Mouse (Mus musculus) thymus, postnatal 14 days (tissue): ENCODE data around the gene Tfr2.

Experiments used
- DNase-seq: peaks from one replicate; pipeline ENCODE4 v3.0.0; 2021

Gene Tfr2

DNA sequence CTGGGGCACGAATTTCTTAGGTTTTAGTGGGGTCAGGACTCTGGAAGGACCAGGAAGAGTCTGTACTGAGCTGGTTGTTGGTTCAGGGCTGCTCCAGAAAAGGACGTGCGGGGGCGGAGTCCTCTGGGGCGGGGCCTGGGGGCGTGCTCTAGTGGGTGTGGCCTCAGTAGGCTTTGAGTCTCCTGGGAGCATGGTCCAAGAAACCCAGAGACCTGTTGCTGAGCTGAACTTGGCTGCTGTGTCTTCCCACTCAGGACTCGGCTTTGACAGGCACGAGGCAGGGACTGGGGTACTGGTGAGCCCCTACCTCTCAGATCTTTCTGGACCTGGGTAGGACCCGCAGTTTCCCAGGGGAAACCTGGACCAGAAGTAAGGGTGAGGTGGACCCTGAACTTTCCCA, at the start of gene Tfr2:
Gene Tfr2, plus strand, starts transcription at position 176 of the 400 bp plus-strand sequence.
- DNase-seq: peak; percentile 63

DNA sequence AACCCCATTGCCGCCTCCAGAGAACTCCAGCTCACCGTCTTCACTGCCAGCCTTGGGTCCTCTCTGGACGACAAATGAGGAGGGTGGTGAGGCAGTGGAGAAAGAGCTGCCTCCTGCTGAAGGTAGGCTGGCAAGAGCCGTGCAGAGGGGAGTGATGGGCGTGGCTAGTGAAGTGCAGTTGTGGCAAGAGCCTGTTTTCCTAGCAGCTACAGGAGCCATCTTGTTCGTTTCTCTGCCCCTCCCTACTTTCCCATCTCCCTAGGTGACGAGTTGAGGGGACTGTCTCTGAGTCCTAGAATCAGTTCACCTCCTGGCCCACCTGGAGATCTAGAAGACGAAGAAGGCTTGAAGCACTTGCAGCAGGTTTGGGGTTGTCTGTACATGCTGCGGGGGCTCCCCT, 47.8 kb upstream of the Tfr2 start:
- no peak for DNase-seq

DNA sequence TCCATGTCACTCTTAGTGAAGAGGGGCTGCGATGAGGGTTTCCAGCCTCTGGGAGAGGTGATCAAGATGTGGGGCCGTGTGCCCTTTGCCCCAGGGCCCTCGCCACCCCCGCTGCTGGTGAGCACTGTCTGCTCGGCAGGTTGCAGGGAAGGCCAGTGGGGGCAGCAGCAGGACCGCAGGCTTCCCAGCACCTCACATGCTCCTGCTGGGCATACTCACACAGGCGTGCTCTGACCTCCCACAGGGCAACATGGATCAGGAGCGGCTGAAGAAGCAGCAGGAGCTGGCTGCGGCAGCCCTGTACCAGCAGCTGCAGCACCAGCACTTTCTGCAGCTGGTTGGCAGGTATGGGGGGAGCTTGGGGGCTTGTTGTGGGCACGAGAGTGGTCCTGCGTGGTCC, 46.9 kb upstream of the Tfr2 start:
- DNase-seq: no peak

DNA sequence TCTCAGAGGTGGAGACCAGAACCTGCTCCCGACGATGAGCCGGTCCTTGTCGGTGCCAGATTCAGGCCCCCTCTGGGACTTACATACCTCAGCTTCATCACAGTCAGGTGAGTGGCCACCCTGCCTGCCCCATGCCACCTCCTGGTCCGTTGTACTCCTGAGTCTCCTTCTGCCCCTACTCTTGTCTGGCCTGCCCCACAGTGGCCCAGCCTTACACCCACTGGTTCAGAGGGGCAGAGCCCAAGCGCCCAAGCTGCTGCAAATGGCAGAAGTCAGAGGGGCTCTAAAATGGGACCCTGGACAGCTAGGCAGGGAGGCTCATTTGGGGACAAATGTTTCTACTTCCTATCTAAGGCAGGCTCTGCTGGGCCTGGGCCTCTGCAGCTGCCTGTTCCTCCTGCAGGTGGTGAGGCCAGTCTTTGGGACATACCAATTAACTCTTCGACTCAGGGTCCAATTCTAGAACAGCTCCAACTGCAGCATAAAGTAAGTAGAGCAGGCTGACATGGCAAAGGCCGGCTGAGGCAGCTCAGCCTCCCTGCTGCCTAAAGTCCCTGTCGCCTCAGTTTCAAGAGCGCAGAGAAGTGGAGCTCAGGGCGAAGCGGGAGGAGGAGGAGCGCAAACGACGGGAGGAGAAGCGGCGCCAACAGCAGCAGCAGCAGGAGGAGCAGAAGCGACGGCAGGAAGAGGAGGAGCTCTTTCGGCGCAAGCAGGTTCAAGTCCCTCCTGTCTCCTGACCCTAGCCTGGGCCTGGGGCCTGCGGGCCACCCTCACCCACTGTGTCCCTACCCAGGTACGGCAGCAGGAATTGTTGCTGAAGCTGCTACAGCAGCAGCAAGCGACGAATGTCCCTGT, 46.0 kb upstream of the Tfr2 start:
- no peak for DNase-seq

DNA sequence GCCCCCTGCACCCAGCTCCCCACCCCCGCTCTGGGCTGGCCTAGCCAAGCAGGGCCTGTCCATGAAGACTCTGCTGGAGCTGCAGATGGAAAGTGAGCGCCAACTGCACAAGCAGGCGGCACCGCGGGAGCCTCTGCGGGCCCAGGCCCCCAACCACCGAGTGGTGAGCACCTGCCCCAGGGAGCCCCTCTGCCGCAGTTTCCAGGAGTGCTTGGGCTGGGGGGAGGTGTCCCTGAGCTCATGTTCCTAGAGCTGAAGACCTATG, 45.5 kb upstream of the Tfr2 start:
- DNase-seq: no peak

DNA sequence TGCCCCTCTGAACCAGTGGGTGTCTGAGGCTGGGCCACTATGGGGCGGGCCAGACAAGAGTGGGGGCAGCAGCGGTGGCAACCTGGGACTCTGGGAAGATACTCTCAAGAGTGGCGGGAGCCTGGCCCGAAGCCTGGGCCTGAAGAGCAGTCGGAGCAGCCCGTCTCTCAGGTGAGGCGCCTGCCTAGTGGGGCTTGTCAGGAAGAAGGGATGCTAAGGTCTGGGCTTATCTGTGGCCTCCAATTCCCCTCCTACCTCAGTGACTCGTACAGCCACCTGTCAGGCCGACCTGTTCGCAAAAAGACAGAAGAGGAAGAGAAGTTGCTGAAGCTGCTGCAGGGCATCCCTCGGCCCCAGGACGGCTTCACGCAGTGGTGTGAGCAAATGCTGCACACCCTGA, 45.0 kb upstream of the Tfr2 start:
- DNase-seq: no peak

DNA sequence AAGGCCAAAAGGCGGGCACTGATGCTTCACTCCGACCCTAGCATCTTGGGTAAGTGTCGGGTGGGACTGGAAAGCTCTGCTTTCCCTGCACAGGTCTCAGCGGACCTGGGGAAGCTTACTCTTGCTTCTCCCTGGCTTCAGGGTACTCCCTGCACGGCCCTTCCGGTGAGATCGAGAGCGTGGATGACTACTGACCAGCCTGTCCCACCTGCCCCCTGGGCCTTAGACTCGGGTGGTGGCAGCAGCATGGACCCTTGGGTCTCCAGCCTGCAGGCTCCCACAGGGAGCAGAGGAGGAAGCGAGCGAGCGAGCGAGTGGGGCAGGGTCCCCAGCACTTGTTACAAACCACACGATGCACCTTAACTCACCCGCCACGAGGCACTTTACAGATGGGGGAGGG, 44.1 kb upstream of the Tfr2 start:
- DNase-seq: no peak

DNA sequence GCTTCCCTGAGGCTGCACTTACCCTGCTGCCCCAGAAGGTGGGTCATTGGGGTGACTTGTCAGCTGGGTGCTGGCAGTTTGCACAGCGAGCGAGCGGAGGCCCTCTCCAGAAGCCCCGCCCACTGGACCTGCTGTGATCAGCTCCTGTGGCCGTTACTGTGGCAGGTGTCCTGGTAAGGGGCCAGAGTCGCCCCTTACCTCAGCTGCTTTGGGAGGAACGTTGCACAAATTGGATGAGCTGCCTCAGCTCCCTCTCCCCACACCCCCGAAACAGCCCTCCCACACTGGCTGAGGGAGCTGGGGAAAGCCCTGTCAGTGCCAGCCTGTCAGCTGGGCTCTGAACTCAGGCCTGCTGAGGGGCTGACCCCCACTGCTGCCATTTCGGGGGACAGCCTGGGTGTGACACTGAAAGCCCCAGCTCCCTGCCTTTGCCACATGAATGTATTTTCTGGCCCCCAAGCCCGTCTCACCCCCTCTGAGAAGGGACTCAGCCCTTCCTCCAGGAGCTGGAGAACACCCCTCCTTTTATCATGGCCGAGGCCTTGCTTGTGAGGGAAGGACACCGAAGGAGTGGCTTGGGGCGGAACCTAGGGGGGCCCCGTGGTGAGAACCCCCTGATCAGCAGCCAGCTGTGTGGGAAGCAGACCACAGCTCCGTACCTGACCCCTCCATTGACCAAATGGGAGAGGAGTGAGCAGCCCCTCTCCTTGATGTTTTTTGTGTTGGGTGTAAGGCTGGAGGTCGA, 43.3 kb upstream of the Tfr2 start:
- DNase-seq: peak; percentile 45

DNA sequence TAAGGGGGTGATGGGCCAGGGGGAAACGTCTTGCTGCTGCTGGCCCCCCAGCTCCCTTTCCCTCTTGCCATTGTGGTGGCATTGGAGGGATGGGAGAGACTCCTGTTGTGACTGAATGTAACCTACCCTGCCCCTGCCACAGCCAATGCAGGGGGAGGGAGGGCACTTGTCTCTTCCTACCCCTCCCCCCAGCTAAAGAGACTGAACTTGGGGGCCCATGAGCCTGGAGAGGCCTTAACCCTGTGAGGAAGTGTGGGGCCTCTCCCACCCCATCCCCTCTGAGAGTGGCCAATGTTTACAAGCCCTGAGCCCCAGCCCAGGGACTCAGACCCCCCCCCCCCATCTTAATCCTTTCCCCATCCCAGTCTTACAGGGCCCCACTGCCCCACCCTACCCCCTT, 42.2 kb upstream of the Tfr2 start:
- no peak for DNase-seq

DNA sequence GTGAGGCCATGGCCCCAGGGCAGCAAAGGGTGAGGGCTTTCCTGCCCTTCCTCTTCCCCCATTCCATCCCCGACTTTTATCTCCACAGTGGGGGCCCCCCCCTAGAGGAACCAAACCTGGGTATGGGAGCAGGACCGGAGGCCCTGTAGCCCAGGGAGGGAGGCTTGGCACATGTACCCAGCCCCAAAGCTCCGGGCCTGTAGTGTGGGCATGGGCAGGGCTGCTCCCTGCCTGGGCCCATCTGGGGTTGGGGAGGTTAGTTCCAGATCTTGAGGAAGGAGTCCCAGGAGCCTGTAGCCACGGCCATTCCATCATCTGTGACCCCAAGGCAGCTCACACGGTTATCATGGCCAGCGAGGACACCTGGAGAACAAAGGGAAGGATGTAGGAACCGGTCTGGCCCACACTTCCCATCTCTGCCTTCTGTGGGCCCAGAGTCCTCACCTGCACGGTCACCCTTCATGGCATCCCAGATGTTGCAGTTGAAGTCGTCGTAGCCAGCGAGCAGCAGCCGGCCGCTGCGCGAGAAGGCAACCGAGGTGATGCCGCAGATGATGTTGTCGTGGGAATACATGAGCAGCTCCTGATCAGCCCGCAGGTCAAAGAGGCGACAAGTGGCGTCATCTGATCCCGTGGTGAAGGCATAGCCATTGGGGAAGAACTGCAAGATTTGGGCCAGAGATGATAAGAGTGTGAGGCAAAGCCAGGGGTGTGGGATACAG, 41.2 kb upstream of the Tfr2 start:
- no peak for DNase-seq

DNA sequence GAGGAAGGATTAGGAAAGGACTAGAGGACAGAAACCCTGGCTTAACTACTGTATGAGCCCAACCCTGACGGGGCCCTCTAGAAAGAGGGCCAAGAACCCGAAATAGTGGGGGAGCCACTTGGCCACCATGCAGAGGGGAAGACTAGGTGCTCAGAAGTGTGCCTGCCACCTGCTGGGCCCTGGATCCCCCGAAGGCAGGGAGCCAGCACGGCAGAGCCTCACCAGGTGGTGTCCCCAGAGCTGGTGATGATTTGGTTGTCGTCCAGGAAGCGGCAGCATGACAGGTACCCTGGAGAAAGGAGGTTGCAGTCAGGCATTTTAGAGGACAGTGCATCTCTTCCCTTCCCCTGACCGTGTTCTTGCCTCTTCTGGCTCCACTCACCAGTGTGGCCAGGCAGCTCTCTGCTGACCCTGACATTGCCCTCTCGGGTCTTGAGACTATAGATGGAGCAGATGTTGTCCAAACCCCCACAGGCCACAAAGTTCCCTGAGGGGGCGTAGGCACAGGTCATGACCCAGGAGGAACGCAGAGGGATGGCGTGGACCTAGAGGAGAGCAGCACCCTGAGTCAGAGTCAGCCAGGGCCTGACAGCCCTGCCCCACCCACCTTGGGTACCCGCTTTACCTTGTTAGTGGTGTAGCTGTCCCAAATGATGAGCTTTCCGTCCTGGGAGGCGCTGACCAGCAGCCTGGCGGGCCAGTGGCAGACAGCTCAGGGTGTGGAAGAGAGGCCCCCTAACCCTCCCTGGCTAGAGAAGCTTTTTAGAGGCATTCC, 40.2 kb upstream of the Tfr2 start:
- DNase-seq: no peak

DNA sequence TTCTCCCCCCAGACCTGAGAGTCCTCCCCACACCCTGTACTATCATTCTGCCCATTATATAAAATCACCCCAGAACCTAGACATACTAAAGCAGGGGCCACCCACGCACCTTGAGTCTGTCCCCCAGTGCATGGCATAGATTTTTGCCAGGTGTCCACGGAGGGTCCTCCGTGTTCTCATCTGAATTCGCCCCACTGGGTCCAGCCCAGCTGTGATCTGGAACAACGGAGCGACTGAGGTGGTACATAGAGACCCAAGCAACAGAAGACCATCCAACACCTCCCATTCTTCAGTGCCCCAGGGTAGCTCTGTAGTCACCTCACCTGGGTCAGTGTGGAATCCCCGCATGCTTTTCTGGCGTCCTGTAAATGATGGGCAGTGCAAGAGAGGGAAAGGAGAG, 39.6 kb upstream of the Tfr2 start:
- no peak for DNase-seq

DNA sequence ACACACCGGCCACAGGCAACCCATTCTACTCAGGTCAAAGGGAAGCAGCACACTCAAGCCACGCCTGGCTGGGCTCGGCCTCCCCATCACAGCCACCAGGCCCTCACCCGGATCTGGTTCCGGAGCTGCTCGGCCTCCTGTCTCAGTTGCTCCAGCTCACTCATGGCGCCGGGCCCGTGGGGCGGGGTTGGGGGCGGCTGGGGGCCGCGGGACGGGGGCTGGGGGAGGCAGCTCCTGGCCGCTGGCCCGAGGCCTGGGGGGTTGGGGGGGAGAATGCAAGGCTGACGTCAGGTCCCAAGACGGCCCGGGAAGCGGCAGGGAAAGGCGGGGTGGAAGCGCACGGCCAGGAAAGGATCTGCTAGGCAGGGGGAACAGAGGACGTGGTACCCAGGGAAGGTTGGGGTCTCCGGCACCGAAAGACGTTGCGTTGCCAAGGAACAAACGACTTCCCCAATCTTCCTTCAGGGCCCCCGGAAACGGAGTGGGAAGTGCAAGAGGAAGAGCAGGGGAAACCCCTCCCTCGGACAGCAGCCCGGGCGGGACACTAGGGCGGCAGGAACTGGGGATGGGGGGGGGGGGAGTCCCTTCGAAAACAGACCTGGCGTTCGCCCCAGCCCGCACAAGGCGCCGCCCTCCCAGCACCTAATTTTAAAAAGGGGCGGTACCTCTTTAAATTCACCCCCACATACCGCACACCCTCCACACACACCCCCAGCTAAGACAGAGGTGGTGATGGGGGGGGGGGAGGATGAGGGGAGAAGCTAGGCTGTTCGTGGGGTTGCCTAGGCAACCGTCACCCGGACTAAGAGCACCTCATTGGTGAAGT, 38.8 kb upstream of the Tfr2 start:
- peak; percentile 45 for DNase-seq

DNA sequence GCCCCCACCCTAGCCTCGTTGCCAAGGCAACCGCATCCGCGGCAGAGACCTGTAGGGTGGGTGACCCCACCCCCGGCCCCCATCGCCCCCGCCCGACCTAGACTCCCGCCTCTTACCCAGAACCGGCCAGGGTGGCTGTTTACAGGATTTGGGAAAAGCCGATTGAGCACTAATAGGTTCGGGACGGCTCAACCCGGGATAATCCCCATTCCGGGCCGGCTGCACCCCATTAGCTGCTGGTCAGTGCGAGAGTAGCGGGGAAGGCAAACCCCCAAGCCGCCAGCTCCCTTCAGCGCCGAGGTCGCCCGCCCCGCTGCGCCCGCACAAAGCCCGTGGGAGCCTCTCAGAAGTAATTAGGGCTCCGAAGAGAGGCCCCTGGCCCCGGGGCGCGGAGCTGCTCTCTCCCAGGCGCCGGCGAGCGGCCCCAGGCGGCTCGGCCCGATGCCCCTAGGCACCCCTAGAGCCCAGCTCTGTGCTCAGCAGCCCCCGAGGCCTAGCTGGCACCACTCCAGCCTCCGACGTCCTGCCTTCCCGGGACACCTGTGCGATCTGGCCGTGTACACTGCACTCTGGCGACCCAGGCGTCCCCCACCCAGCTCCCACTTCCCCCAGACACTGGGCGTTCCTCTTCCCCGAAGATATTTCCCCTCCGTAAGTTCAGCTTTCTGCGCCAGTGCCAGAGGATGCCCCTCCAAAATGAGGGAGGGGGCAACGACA, 38.1 kb upstream of the Tfr2 start:
- peak; percentile 76 for DNase-seq

DNA sequence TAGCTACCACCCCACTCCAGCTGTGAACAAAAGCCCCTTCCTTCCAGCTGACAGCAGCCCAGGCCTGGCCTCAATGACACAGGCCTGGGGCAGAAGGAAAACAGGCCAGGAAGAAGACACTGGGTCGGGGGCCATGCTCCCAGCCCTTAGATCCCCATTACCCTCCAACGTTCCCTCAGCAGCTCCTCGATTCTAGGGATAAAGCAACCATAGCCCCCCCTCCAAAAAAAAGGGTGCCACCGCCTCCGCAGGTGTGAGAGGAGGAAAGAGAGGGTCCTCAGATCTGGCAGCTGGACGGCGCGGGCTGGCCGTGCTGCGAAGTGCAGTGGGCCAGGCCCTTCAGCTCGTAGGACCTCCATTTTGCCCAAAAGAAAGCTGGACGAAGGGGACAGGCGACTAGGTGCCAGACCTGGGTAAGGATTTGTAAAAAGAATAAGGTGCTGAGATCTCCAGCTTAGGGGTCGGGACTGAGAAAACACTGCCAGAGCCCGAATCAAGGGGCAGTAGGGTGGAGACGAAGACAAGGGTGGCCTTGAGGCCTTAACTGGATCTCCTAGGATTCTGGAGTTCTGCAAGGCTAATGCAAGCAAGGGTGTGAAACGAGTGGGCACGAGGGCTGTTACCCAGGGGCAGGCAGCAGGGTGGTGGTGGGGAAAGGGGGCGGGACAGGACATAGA, 37.4 kb upstream of the Tfr2 start:
- peak; percentile 47 for DNase-seq

DNA sequence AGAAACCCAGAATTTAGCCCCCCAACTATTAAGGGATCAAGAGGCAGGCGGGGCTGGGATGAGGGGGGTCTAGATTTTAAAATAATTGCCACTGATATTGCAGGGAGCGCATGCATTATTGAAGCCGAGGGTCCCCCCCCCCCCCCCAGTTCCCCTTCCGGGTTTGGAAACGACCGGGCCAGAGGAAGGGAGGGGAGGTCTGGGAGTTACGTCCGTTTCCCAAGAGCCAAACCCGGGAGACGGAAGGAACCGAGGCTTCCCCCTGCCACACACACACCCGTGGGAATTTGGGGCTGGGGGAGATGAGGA, 36.9 kb upstream of the Tfr2 start:
- DNase-seq: no peak

DNA sequence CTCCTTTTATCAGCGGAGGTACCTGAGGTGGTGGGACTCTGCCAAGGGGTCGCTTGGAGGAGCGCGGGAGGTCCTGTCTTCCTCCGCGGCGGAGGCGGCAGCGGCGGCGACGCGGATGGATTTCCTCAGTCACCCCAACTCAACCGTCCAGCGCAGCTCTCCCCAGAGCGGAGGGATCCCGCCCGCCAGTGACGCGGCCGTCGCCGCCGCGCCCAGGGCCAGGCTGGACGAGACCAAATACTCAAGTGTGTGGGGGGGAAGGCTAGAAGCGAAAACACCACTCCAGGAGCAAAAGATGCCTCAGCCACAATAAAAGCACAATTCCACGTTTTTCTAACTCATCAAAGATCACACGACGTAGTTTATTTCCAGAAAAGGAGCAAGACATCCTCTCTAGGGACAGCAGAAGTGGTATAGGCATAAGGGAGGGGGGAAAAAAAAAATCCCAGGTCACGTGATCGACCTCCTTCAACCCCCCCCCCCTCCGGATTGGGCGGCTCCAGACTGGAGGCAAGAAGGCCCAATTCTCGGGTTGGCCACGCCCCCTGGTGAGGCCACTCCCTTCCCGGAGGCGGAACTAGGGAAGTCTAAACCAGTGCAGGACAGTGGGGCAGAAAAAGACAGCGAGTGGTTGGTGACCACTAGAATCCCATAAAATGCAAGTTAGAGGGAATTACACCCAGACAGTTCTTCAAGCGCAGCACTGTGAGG, 36.4 kb upstream of the Tfr2 start, which contains the start of the genes Epo and Gnb2:
Gene Epo, minus strand, starts transcription at position 126 of the 711 bp plus-strand sequence.
Gene Gnb2, minus strand, starts transcription at position 394 of the 711 bp plus-strand sequence.
- peak; percentile 99 for DNase-seq

DNA sequence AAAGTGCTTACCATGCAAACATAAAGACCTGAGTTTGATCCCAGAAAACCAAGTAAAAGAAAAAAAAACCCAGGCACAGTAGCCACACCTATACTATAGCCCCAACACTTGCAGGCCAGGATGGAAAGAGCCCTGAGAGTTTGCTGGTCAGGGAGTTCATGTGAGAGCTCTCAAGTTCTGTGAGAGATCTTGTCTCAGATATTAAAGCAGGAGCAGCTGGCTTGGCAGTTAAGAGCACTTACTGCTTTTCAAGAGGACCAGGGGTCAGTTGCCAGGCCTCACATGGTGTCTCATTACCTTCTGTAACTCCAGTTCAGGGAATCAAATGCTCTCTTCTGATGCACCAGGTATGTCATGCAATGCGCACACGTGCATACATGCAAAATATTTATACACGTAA, 34.9 kb upstream of the Tfr2 start:
- DNase-seq: no peak

DNA sequence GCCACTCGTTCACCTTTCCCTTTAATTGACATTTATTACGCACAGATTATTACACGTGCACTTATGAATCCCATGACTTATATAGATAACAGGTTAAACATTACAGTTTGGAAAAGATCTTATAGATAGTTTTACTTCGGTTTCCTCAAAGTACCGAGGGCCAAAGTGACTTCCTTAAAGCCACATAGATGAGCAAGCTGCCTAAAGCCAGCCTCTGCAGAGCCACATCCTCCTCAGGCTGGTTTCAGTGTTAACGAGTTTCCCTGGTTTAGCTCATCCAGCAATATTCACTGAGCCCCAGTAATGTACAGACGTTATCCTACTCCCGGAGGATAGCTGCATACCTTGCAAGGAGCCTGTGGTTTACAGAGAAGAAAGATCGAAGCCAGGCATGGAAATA, 34.3 kb upstream of the Tfr2 start:
- no peak for DNase-seq

DNA sequence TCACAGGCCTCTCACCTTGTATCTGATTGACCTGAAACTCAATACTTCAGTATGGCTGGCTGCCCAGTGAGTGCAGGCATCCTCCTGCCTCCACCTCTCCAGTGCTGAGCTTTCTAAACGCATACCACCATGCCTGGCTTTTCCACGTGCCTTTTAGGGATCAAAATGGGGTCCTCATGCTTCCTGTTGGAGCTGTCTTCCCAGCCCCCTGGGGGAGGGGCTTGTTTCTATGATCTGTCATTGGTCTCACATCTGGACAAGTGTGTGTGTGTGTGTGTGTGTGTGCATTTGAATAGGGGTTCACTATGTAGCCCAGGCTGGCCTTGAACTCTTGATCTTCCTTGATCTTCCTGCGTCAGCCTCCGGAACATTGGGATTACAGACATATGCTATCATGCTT, 32.2 kb upstream of the Tfr2 start:
- DNase-seq: no peak
